In the genomic region with DNA sequence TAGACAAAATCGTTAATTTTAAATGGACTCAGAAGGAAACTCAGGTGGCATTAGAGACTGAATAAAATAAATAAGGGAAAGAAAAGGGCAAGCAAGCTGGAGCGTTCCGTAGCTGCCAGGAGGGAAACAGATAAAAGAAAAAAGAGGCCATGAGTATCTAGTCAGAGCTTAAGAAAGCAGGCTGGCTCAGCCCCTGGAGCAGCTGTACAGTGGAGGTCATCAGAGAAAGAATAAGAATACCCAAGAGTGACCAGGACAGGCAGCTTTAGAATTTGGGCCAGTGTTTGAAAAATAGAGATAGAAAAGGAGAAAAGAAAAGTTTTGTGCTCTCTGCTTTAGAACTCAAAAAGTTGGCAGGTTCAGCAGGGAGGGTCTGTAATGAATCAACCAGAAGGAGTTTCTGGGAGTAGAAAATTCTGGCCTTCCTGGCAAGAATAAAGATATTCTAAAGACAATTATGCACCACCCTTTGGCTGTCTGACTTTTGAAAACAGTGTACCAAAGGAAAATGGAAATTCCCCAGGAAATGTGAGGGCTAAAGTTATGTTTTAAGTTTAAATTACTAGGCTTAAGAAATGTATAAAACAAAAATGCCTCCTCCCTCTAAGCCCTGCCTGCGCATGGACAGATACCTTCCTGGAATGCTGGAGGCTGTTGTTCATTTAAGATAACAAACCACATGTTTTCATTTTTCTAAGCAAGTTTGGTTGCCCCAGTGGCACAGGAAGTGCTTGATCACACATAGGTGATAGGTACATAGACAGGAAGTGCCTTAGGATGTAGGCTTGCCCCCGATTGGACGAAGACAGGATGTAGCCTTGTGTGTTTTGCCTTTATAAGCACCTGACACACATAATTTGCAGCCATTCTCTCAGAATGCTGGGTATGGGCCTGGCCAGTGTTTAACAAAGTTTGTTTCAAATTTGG, we compare ENCODE assay signal across 11 mouse cellular contexts. TPM values are rescaled to one million over a fixed set of nuclear protein-coding genes. Genes with fewer than 3 reads are reported as not detected.
DNase-seq lines count a peak whose midpoint lies in the region; ATAC-seq lines count a peak whose summit lies in the region.
"Had no signal": no experiment of that assay in that cellular context is flagged by ENCODE, and none has a peak within 500 bp of the region (broad histone marks: within the 10 kb centered on the region; RNA-seq: fewer than 3 reads in every experiment).

No protein-coding gene starts in this region.

- DNase-seq in heart, adult 11 months, result peak; percentile 85
- DNase-seq in heart, postnatal 14 days, result no peak
- peak; percentile 24 for DNase-seq in 3T3-L1 (ENCODE audit: low read depth, low spot score)
- no peak for DNase-seq in liver, embryonic 11.5 days (ENCODE audit: low spot score)
- no peak for DNase-seq in adipocyte (ENCODE audit: low spot score)
- no peak for DNase-seq in ovary, adult 18-20 months (ENCODE audit: low spot score)
- no peak for DNase-seq in right cerebral cortex, postnatal 36 days (ENCODE audit: low spot score in 2 of 2)
- DNase-seq: midbrain, embryonic 14.5 days had no signal

- H3K27me3 ChIP-seq in liver, embryonic 11.5 days (replicated peaks; ENCODE audit: control insufficient read depth, insufficient read depth, low read length), result no peaks in the 10 kb centered on the region

- H3K27ac ChIP-seq in liver, embryonic 11.5 days (ENCODE audit: low read depth, low read length), result peak overlapping the region; percentile 52; the same call in 1 of the 2 replicates
- H3K27ac ChIP-seq: hindbrain, embryonic 10.5 days; left cerebral cortex, adult 2 months had no signal

- no peaks in the 10 kb centered on the region for H3K9me3 ChIP-seq in liver, embryonic 11.5 days (ENCODE audit: control insufficient read depth, low read length)
- H3K9me3 ChIP-seq: hindbrain, embryonic 10.5 days had no signal

- no peaks in the 10 kb centered on the region for H3K36me3 ChIP-seq in liver, embryonic 11.5 days (ENCODE audit: control insufficient read depth, insufficient read depth, low read length)
- H3K36me3 ChIP-seq: hindbrain, embryonic 10.5 days had no signal

- no peak overlapping the region; the same call in 1 of the 2 replicates for H3K4me2 ChIP-seq in liver, embryonic 11.5 days

- peaks cover 3% of the 10 kb centered on the region; the same call in 1 of the 2 replicates for H3K4me1 ChIP-seq in liver, embryonic 11.5 days (replicated peaks; ENCODE audit: control insufficient read depth, insufficient read depth, low read length)
- H3K4me1 ChIP-seq: hindbrain, embryonic 10.5 days had no signal

- H3K9ac ChIP-seq in liver, embryonic 11.5 days (ENCODE audit: low read depth, low read length), result no peak overlapping the region

- no peak overlapping the region for H3K4me3 ChIP-seq in liver, embryonic 11.5 days (ENCODE audit: low read depth, low read length)
- H3K4me3 ChIP-seq: hindbrain, embryonic 10.5 days; left cerebral cortex, adult 2 months had no signal

- ATAC-seq in common myeloid progenitor, adult 5-6 weeks (replicated peaks; ENCODE audit: low read depth, poor library complexity, severe bottlenecking), result peak; percentile 75
- peak; percentile 78 for ATAC-seq in liver, embryonic 11.5 days (replicated peaks; ENCODE audit: low FRiP score)

- intact Hi-C loops in heart, postnatal 14 days (cut with DNase I), result no loop called here

- 46% methylated on average over 6 of the region's 6 CpGs for WGBS in liver, embryonic 11.5 days

RNA-seq across cellular contexts. Expression of gene Cd55, which starts 45.7 kb away (rescaled TPM):
- total RNA-seq in heart, postnatal 14 days (2021), result 10 to 100 TPM; 11.9 to 15.1 TPM
- 21.2 and 32.4 TPM in 2 replicates for total RNA-seq in common myeloid progenitor, adult 5-6 weeks (2017)
- 30.1 and 31.9 TPM in 2 replicates for polyA plus RNA-seq in liver, embryonic 11.5 days (2014; fragmentation: Nextera tagmentation; extraction: Ambion mirVana)

Comparison
In these comparisons a context has a peak if more than half of its experiments do, and no peak if none do; other contexts are left out.
1. DNase-seq: peak in heart, adult 11 months (single experiment) and 3T3-L1 (single experiment); none in heart, postnatal 14 days (0 of 2), liver, embryonic 11.5 days (single experiment), adipocyte (single experiment), ovary, adult 18-20 months (single experiment) and right cerebral cortex, postnatal 36 days (0 of 2).